Mouse (Mus musculus): ENCODE results near the gene Ccrl2.

GRCm38 (mm10) chr9:111046222-111046621, 11.1 kb downstream of the Ccrl2 start:
- TF ChIP-seq CTCF (IDR thresholded peaks at IDR 0.05; ENCODE audit: control insufficient read depth, insufficient read depth, insufficient replicate concordance, low read depth, low read length) (no peak), POLR2A (IDR thresholded peaks at IDR 0.05; ENCODE audit: control insufficient read depth, low read depth, low read length) (no peak)
